Mouse (Mus musculus): ENCODE results near the gene Vegfd.

- TF ChIP-seq POLR2A (IDR thresholded peaks at IDR 0.05; ENCODE audit: borderline replicate concordance, extremely low read depth, low read depth, low read length) (no peak), CTCF (IDR thresholded peaks at IDR 0.05; ENCODE audit: insufficient read depth, low read length) (no peak)
Measured at GRCm38 (mm10) chrX:164410562-164410961, 37.4 kb downstream of the Vegfd start.

All from lung, adult 2 months (tissue).